Mouse (Mus musculus) forelimb bud, embryonic 11.5 days (tissue): ENCODE data around the gene Khsrp.

Experiments
- DNase-seq: peaks from one replicate; pipeline ENCODE4 v3.0.0-alpha.2; 2012; ENCODE audit warnings: low read depth, low spot score

Khsrp gene

DNA sequence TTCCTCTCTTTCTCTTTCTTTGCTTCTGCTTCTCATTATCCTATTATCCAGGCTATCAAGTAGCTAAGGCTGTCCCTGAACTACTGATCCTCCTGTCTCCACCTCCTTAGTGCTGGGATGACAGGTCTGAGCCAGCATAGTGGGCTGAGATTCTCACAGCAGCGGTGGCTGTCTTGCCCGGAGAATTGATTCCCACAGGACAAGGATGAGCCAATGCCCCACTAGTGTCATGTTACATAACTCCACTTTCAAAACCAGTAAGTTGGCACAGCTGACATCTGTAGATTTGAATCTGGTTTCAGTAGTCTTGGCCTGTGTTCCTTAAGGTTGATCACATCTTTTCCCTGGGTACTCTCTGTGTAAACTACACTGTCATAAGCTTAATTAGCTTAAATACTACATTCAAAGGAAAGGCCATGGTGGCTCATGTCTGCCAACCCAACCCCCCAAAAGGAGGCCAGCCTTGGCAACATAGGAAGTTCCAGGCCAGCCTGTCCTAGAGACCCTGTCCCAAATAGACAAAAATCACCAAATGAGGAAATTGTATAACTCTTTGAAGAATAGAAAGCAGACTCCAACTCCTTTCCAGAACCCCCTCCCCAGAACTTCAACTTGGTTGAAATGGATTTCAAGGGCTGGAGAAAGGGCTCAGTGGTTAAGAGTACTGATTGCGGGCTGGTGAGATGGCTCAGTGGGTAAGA lies 45.1 kb downstream of the Khsrp start:
- no peak for DNase-seq

DNA sequence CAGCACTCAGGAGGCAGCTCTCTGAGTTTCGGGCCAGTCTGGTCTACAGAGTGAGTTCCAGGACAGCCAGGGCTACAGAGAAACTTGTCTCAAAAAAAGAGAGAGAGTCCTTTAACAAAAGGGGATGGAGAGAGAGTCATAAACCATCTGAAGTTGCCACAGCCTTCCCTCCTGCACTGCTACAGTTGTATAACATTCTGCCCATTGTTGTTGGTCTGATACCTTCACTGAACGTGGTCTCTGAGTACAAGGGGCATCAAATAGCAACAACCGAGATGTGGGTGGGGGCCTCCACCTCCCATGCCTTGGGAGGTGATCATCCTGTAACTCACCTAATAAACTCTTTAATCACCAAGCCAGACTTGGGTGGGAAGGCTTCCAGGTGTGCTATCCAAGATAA lies 45.7 kb downstream of the Khsrp start:
- DNase-seq, result no peak

DNA sequence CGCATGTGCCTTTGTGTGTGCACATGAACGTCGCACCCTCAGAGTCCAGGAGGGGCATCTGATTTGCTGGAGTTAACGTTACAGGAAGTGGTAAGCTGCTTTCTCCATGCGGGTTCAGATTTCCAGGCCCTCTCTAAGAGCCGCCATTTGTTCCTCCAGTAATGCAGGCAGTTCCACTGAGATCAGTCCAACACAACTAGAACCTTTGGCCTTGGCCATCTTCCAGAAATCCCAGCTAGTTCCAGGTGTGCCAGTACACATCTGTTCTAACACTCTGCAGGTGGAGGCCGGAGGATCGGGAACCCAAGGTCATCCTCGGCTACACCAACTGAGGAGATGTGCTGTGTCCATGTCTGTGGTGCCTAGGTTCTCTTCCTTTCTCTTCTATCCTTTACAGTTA lies 46.4 kb downstream of the Khsrp start:
- DNase-seq, result no peak

DNA sequence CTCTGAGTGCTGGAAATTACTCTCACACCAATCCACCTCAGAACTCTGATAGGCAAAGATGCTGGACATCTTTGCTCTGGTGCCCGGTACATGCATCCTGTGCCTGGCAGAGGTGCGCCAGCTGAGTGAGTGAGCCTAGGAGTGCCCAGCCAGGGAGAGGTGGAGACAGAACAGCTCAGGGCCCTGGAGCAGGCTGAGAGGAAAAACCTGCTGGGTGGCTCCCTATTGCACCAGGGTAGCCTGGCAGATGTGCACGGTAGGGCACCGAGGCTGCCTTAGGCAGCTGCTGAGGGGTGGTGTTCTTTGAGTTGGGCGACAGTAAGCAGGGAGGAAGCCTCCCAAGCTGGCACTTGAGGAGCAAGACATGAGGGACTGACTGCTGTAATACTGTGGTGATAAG lies 49.3 kb downstream of the Khsrp start, which contains the start of gene Acer1:
Gene Acer1 (minus strand): TSS at position 114 of the 400 bp plus-strand sequence.
- no peak for DNase-seq

DNA sequence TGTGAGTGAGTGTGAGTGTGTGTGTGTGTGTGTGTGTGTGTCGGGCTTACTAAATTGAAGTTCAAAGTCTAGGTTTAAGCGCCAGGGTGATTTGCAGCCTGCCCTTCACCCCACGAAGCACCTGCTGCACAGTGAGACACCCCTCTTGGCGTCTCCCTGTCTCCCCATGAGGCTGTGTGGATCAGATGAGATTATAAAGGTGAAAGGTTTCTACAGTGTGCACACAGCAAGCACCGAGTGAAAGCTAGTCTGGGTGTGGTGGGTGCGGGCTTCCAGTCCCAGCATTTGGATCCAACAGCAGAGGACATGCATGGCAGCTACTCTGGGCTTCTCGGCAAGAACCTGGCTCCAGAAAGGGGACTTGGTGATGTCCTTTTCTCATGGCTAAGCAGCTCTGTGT lies 50.3 kb downstream of the Khsrp start:
- no peak for DNase-seq

DNA sequence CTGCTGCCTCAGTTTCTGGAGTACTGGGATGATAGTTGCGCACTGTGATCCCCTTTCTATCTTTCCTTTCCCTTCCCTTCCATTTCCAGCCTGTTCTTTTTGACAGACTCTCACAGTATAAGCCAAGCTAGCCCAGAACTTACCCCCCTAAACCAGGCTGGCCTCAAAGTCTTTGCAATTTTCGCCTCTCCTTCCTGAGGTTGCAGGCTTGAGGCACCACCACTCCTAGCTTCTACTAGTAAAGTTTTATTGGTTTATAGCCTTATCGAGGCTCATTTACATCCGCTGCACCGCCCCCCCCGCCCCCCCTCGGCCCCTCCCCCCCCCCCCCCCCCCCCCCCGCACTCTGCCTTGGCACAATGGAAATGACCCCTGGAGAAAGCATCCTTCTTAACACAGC lies 51.8 kb downstream of the Khsrp start:
- DNase-seq, result no peak

DNA sequence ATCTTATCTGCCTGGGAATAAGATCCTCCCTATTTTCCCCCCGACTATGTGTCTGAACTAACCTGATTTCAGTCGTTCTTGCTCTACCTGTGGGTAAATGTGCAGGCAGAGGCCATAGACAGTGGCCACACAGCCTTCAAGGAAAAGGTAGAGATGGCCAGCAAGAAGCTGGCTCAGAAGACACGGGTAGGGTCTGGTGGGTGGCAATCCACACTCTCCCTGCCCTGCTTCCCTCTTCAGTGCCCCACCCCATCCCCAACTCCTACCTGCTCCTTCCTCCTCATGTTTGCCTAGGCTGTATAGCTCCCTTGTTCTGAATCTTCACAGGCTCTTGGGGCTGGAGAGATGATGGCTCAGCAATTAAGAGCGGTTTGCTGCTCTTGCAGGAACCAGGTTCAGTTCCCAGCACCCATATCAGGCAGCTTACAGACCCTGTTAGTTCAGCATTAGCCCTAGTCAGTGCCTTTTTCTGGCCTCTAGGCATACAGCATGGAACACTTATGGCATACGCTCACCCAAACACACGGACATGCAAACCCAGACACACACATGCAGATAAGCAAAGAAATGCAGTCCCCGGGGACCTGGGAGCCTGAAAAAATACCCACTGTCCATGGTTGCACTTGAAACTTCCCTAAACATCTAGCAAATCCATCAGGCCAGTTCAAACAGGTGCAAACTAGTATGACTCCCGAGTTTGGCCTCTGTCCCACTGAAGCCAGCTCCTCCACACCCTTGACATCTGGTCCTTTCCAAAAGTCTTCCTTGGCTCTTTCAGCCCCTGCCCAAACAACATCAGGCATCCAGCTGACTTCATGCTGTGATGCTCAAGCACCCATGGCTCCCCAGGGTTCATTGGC lies 54.6 kb downstream of the Khsrp start:
- no peak for DNase-seq

DNA sequence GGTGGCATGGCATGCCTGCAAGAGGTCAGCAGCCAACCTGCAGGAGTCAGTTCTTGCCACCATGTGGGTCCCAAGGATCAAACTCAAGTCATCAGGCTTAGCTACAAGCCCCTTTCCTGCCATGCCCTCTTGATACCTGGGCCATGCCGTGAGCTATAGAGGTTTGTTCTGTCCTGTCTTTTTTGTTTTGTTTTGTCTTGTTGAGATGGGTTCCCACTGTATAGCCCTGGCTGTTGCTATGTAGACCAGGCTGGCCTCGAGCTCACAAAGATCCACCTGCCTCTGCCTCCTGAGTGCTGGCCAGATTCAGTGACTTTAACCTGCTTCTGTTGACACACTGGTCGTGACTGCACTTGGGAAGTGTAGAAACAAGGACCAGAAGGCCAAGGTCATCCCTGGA lies 55.9 kb downstream of the Khsrp start:
- DNase-seq, result no peak

DNA sequence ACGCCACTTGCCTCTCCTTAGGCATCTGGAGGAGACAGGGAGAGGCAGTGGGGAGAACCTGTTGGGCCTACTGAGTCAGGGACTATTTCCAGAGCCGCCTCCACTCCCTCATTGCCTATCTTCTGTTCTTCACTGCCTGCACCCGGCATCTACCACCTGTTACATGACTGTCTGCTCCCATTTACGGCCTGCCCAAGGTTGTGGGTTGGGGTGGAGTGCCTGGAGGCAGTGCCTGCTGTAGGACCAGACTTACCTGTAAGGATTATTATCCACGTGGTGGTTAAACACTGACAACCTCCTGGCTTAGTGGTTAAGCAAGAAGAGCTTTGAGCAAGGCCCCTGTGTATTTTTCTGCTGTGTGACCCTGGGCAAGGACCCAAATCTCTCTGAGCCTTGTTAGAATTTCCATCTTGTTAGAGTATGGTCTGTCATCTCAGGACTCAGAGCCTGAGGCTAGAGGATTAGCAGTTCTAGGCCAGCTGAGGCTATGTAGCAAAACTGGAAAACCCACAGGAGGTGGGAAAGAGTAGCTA lies 56.5 kb downstream of the Khsrp start:
- no peak for DNase-seq

DNA sequence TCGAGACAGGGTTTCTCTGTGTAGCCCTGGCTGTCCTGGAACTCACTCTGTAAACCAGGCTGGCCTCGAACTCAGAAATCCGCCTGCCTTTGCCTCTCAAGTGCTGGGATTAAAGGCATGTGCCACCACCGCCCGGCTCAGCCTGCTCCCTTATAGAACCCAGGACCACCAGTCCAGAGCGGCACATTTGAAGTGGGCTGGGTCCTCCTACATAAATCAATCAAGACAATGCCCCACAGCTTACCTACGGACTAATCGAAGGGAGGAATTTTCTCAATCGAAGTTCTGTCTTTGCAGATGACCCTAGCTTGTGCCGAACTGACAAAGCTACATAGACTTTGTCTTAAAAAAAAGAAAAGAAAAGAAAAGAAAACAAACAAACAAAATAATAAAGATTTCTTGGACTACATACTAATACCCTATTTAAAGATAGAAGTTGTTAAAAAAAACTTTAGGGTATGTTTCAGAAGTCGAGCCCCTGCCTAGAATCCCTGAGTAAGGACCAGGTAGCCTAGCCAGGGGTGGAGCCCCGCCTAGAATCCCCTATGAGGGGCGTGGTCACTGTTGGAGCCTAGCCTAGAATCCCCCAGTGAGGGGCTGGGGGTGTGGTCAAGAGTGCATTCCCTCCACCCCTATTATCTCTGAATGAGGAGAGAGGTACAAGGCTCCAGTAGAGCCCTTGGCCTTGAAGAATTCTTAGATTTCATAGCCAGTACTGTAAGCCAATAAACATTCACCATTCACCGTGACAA lies 57.2 kb downstream of the Khsrp start:
- no peak for DNase-seq
